22 mouse cellular contexts compared by ENCODE assay signal in genomic region chr1:43359662-43360061, GRCm38 (mm10).
DNase-seq lines count a peak whose midpoint lies in the region; ATAC-seq and TF ChIP-seq lines count a peak whose summit lies in the region.
"Had no signal": no experiment of that assay in that cellular context is flagged by ENCODE, and none has a peak within 500 bp of the region (broad histone marks: within the 10 kb centered on the region; RNA-seq: fewer than 3 reads in every experiment).

No protein-coding gene starts in this region.

- peak; percentile 6 for DNase-seq in embryo, embryonic 9.5 days (ENCODE audit: extremely low spot score)
- no peak for DNase-seq in embryo, embryonic 10.5 days (ENCODE audit: low spot score)
- no peak for DNase-seq in kidney, postnatal 36 days
- DNase-seq in neural tube, embryonic 10.5 days (ENCODE audit: extremely low spot score, low spot score): peak; percentile 16
- DNase-seq in forebrain, postnatal 0 days: no peak
- DNase-seq: adrenal gland, adult 2 months; adrenal gland, postnatal 36 days; cerebellum, adult 18-20 months; cerebellum, postnatal 10 days; gastrocnemius, postnatal 14 days; kidney, adult 18-20 months; layer of hippocampus, adult 9-11 months; liver had no signal

- 86% methylated on average over 4 of the region's 4 CpGs for WGBS in kidney, embryonic 16.5 days
- 82% methylated on average over 4 of the region's 4 CpGs for WGBS in neural tube, embryonic 15.5 days
- 90% methylated on average over 4 of the region's 4 CpGs for WGBS in forebrain, postnatal 0 days

- no peaks in the 10 kb centered on the region for H3K9me3 ChIP-seq in kidney, embryonic 16.5 days (ENCODE audit: low read length)
- no peaks in the 10 kb centered on the region for H3K9me3 ChIP-seq in neural tube, embryonic 15.5 days (replicated peaks)
- no peaks in the 10 kb centered on the region for H3K9me3 ChIP-seq in forebrain, postnatal 0 days (ENCODE audit: low read length)
- H3K9me3 ChIP-seq: forebrain, embryonic 13.5 days; heart, embryonic 12.5 days; neural tube, embryonic 13.5 days; stomach, embryonic 15.5 days had no signal

- H3K4me1 ChIP-seq in kidney, embryonic 16.5 days (ENCODE audit: insufficient read depth, low read length): peaks cover 33% of the 10 kb centered on the region
- peaks cover 21% of the 10 kb centered on the region for H3K4me1 ChIP-seq in neural tube, embryonic 15.5 days
- H3K4me1 ChIP-seq in forebrain, postnatal 0 days (ENCODE audit: insufficient read depth): no peaks in the 10 kb centered on the region

- no peak overlapping the region for H3K9ac ChIP-seq in kidney, embryonic 16.5 days (replicated peaks; ENCODE audit: low read length)
- H3K9ac ChIP-seq in neural tube, embryonic 15.5 days (replicated peaks): no peak overlapping the region
- H3K9ac ChIP-seq in forebrain, postnatal 0 days: no peak overlapping the region
- H3K9ac ChIP-seq: forebrain, embryonic 13.5 days; heart, embryonic 12.5 days; liver, embryonic 14.5 days; neural tube, embryonic 13.5 days; stomach, embryonic 15.5 days had no signal

- H3K4me3 ChIP-seq in kidney, embryonic 16.5 days (ENCODE audit: low read length): no peak overlapping the region
- no peak overlapping the region for H3K4me3 ChIP-seq in neural tube, embryonic 15.5 days (replicated peaks)
- H3K4me3 ChIP-seq in forebrain, postnatal 0 days (ENCODE audit: low read depth, low read length): no peak overlapping the region
- H3K4me3 ChIP-seq: forebrain, embryonic 13.5 days; heart, embryonic 12.5 days; neural tube, embryonic 13.5 days; stomach, embryonic 15.5 days had no signal

- TF ChIP-seq CTCF in forebrain, postnatal 0 days (IDR thresholded peaks at IDR 0.05; ENCODE audit: low read depth): no peak

- no peaks in the 10 kb centered on the region for H3K27me3 ChIP-seq in kidney, embryonic 16.5 days (ENCODE audit: insufficient read depth, low read length)
- H3K27me3 ChIP-seq in neural tube, embryonic 15.5 days (replicated peaks): no peaks in the 10 kb centered on the region
- no peaks in the 10 kb centered on the region for H3K27me3 ChIP-seq in forebrain, postnatal 0 days (ENCODE audit: insufficient read depth, low read length)
- H3K27me3 ChIP-seq: CH12.LX; forebrain, embryonic 13.5 days; heart, embryonic 12.5 days; stomach, embryonic 15.5 days had no signal

- no peak overlapping the region for H3K27ac ChIP-seq in kidney, embryonic 16.5 days (ENCODE audit: low read length)
- H3K27ac ChIP-seq in neural tube, embryonic 15.5 days (replicated peaks): no peak overlapping the region
- H3K27ac ChIP-seq in forebrain, postnatal 0 days (ENCODE audit: low read depth, low read length): no peak overlapping the region
- H3K27ac ChIP-seq: forebrain, embryonic 13.5 days; liver, embryonic 14.5 days; neural tube, embryonic 13.5 days; stomach, embryonic 15.5 days had no signal

- H3K4me2 ChIP-seq in kidney, embryonic 16.5 days (replicated peaks; ENCODE audit: low read depth, low read length): no peak overlapping the region
- no peak overlapping the region for H3K4me2 ChIP-seq in neural tube, embryonic 15.5 days
- no peak overlapping the region for H3K4me2 ChIP-seq in forebrain, postnatal 0 days (ENCODE audit: low read depth)
- H3K4me2 ChIP-seq: forebrain, embryonic 13.5 days; heart, embryonic 12.5 days; stomach, embryonic 15.5 days had no signal

- no peaks in the 10 kb centered on the region for H3K36me3 ChIP-seq in kidney, embryonic 16.5 days (ENCODE audit: insufficient read depth, low read length)
- no peaks in the 10 kb centered on the region for H3K36me3 ChIP-seq in neural tube, embryonic 15.5 days
- no peaks in the 10 kb centered on the region for H3K36me3 ChIP-seq in forebrain, postnatal 0 days (ENCODE audit: insufficient read depth)
- H3K36me3 ChIP-seq: heart, embryonic 12.5 days; neural tube, embryonic 13.5 days; stomach, embryonic 15.5 days had no signal

- peak; percentile 39; the same call in 1 of the 2 replicates for ATAC-seq in kidney, embryonic 16.5 days (ENCODE audit: low FRiP score, low TSS enrichment)
- no peak for ATAC-seq in neural tube, embryonic 15.5 days (ENCODE audit: low FRiP score)
- ATAC-seq in forebrain, postnatal 0 days: no peak
- ATAC-seq: forebrain, embryonic 13.5 days; midbrain, embryonic 16.5 days had no signal

Comparison
In these comparisons a context has a peak if more than half of its experiments do, and no peak if none do; other contexts are left out.
1. DNase-seq: peak in embryo, embryonic 9.5 days (single experiment) and neural tube, embryonic 10.5 days (single experiment); none in embryo, embryonic 10.5 days (single experiment), kidney, postnatal 36 days (0 of 2) and forebrain, postnatal 0 days (single experiment).